ENCODE assay signal across 24 mouse cellular contexts in the genomic region with DNA sequence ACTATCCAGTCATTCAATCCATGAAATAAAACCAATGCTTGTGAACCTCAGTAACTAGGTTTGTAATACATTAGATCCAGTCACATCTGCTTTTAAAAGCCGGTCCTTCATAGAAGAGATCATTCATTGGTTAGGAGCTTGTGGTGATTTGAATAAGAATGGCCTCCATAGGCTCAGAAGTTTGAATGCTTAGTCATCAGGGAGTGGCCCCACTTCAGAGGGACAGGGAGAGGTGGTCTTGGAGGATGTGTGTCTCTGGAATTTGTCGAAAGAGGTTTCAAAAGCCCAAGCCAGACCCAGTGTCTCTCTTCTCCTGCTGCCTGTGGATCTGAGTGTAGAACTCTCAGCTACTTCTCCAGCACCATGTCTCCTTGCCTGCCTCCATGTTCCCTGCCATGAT.
DNase-seq lines count a peak whose midpoint lies in the region; ATAC-seq lines count a peak whose summit lies in the region.
"Had no signal": no experiment of that assay in that cellular context is flagged by ENCODE, and none has a peak within 500 bp of the region (broad histone marks: within the 10 kb centered on the region; RNA-seq: fewer than 3 reads in every experiment).

No protein-coding gene starts in this region.

- no peaks in the 10 kb centered on the region for H3K27me3 ChIP-seq in heart, embryonic 15.5 days
- no peaks in the 10 kb centered on the region for H3K27me3 ChIP-seq in lung, embryonic 16.5 days (ENCODE audit: control insufficient read depth, insufficient read depth, low read depth, low read length)
- H3K27me3 ChIP-seq: forebrain, embryonic 13.5 days; hindbrain, embryonic 12.5 days had no signal

- H3K27ac ChIP-seq in heart, embryonic 15.5 days = 0 out of 2 replicates have a peak overlapping the region, but pooled peaks have one; percentile 44
- peak overlapping the region; percentile 69 for H3K27ac ChIP-seq in lung, embryonic 16.5 days (ENCODE audit: low read length)
- peak overlapping the region; percentile 17; the same call in 1 of the 2 replicates for H3K27ac ChIP-seq in brown adipose tissue, adult 24 weeks (replicated peaks; ENCODE audit: low read depth, low read length)
- H3K27ac ChIP-seq: embryonic facial prominence, embryonic 10.5 days; forebrain, embryonic 13.5 days; hindbrain, embryonic 12.5 days had no signal

- no peaks in the 10 kb centered on the region for H3K36me3 ChIP-seq in heart, embryonic 15.5 days
- no peaks in the 10 kb centered on the region for H3K36me3 ChIP-seq in lung, embryonic 16.5 days (ENCODE audit: control insufficient read depth, insufficient read depth, low read length)
- H3K36me3 ChIP-seq: embryonic facial prominence, embryonic 10.5 days; G1E; hindbrain, embryonic 12.5 days had no signal

- 97% methylated on average over 2 of the region's 2 CpGs for whole genome bisulfite sequencing in heart, embryonic 15.5 days
- 92% methylated on average over 2 of the region's 2 CpGs for WGBS in lung, embryonic 16.5 days

- H3K9me3 ChIP-seq in heart, embryonic 15.5 days (replicated peaks) = no peaks in the 10 kb centered on the region
- no peaks in the 10 kb centered on the region for H3K9me3 ChIP-seq in lung, embryonic 16.5 days (ENCODE audit: control insufficient read depth, low read length)
- H3K9me3 ChIP-seq: embryonic facial prominence, embryonic 10.5 days; forebrain, embryonic 13.5 days; G1E; hindbrain, embryonic 12.5 days had no signal

- H3K4me3 ChIP-seq in heart, embryonic 15.5 days = no peak overlapping the region
- H3K4me3 ChIP-seq in lung, embryonic 16.5 days (ENCODE audit: low read length) = no peak overlapping the region
- H3K4me3 ChIP-seq in brown adipose tissue, adult 24 weeks (ENCODE audit: insufficient read depth, low read depth, low read length) = no peak overlapping the region
- H3K4me3 ChIP-seq: embryonic facial prominence, embryonic 10.5 days; forebrain, embryonic 13.5 days; hindbrain, embryonic 12.5 days had no signal

- DNase-seq in heart, adult 11 months = peak; percentile 86
- no peak for DNase-seq in heart, adult 8-10 months (ENCODE audit: low spot score)
- no peak for DNase-seq in heart, adult 18-20 months
- DNase-seq in lung, postnatal 10 days = no peak
- DNase-seq: adrenal gland, postnatal 14 days; B cell, adult 2 months; cerebellum, adult 2 months; cerebellum, postnatal 10 days; gastrocnemius, postnatal 10 days; heart, postnatal 4 days; kidney, adult 8-10 months had no signal

- H3K4me2 ChIP-seq in heart, embryonic 15.5 days = no peak overlapping the region
- no peak overlapping the region for H3K4me2 ChIP-seq in lung, embryonic 16.5 days (ENCODE audit: low read depth, low read length)
- H3K4me2 ChIP-seq: forebrain, embryonic 13.5 days; heart, embryonic 11.5 days; hindbrain, embryonic 12.5 days had no signal

- H3K9ac ChIP-seq in heart, embryonic 15.5 days = no peak overlapping the region
- H3K9ac ChIP-seq in lung, embryonic 16.5 days (ENCODE audit: low read length) = no peak overlapping the region
- H3K9ac ChIP-seq: forebrain, embryonic 13.5 days; hindbrain, embryonic 12.5 days had no signal

- no peak for ATAC-seq in heart, embryonic 15.5 days (replicated peaks; ENCODE audit: insufficient number of reproducible peaks, insufficient read depth, low FRiP score, low read depth)
- no peak for ATAC-seq in lung, embryonic 16.5 days (ENCODE audit: low read depth)
- ATAC-seq in cerebellum, adult (ENCODE audit: insufficient number of reproducible peaks, low FRiP score, low TSS enrichment) = no peak
- ATAC-seq: activated CD4-positive, CD25-positive, alpha-beta regulatory T cell, adult 4 months; CD4-positive, CD25-positive, alpha-beta regulatory T cell, adult 4 months; forebrain, embryonic 13.5 days; inflammation-experienced regulatory T-cells, adult 6 months; intestine, postnatal 0 days had no signal

- H3K4me1 ChIP-seq in heart, embryonic 15.5 days (replicated peaks) = peaks cover 6% of the 10 kb centered on the region
- H3K4me1 ChIP-seq in lung, embryonic 16.5 days (replicated peaks; ENCODE audit: control insufficient read depth, insufficient read depth, low read length) = peaks cover 11% of the 10 kb centered on the region
- H3K4me1 ChIP-seq in brown adipose tissue, adult 24 weeks (ENCODE audit: control insufficient read depth, insufficient read depth, insufficient read length, low read length) = no peaks in the 10 kb centered on the region; the same call in 1 of the 2 replicates
- H3K4me1 ChIP-seq: hindbrain, embryonic 12.5 days had no signal

Comparison
In these comparisons a context has a peak if more than half of its experiments do, and no peak if none do; other contexts are left out.
1. H3K27ac ChIP-seq: peak in every context shown above with its lines; median percentile 69 in lung, embryonic 16.5 days; 44 in heart, embryonic 15.5 days; 17 in brown adipose tissue, adult 24 weeks.